Mouse (Mus musculus): ENCODE measurements around the gene Lyzl6.
A peak's percentile ranks its signal among the peaks of the same experiment; 100 is the strongest.

Gene Lyzl6

GRCm38 (mm10) chr11:103643211-103643610 lies 4.5 kb upstream of the Lyzl6 start:
- DNase-seq, result no peak

GRCm38 (mm10) chr11:103639407-103639946 lies 787 bp upstream of the Lyzl6 start:
- DNase-seq, result peak; percentile 79 to 80

GRCm38 (mm10) chr11:103636261-103636660 lies 2.4 kb downstream of the Lyzl6 start:
- no peak for DNase-seq

- DNase-seq, result no peak
These were observed 3.2 kb downstream of the Lyzl6 start for GRCm38 (mm10) chr11:103635481-103635880.

GRCm38 (mm10) chr11:103634806-103635205 lies 3.9 kb downstream of the Lyzl6 start:
- DNase-seq, result no peak

- DNase-seq, result no peak
These were observed 11.2 kb downstream of the Lyzl6 start for GRCm38 (mm10) chr11:103627453-103627852.

GRCm38 (mm10) chr11:103621040-103621439 lies 17.6 kb downstream of the Lyzl6 start, which contains the start of gene Gm884:
Gm884 (minus strand) TSS chr11:103621140.
- no peak for DNase-seq

- DNase-seq, result no peak
These were observed 27.9 kb downstream of the Lyzl6 start for GRCm38 (mm10) chr11:103610772-103611171.

GRCm38 (mm10) chr11:103606611-103607010 lies 32.1 kb downstream of the Lyzl6 start:
- DNase-seq, result no peak
